Mouse (Mus musculus) hindbrain, embryonic 12.5 days (tissue): Measurements from ENCODE around the gene Pfn1. TPM values are rescaled to one million over a fixed set of nuclear protein-coding genes. Genes with fewer than 3 reads are reported as not detected.

ENCODE experiments used
- ATAC-seq: fragments of 200-750 bp; cut with Nextera tagmentation; 2 replicates; pipeline ENCODE4 v1.8.0; 2017; ENCODE audit warnings: moderate TSS enrichment; ENCODE audit not compliant: low FRiP score
- H3K27ac ChIP-seq: fragments of 300-500 bp; sonication (generic); 2 replicates; pipeline ENCODE4 v1.5.1; 2016; ENCODE audit warnings: mild to moderate bottlenecking
- H3K27me3 ChIP-seq: fragments of 300-500 bp; sonication (generic); 2 replicates; pipeline ENCODE4 v1.6.1; 2016; ENCODE audit warnings: mild to moderate bottlenecking
- H3K36me3 ChIP-seq: fragments of 300-500 bp; sonication (generic); 2 replicates; pipeline ENCODE4 v1.6.1; 2016; ENCODE audit warnings: mild to moderate bottlenecking
- H3K4me1 ChIP-seq: fragments of 300-500 bp; sonication (generic); 2 replicates; pipeline ENCODE4 v1.6.1; 2016
- H3K4me2 ChIP-seq: fragments of 300-500 bp; sonication (generic); replicated peaks from 2 replicates; pipeline ENCODE4 v1.6.1; 2016; ENCODE audit warnings: mild to moderate bottlenecking
- H3K4me3 ChIP-seq: fragments of 300-500 bp; sonication (generic); 2 replicates; pipeline ENCODE4 v1.5.1; 2016; ENCODE audit warnings: mild to moderate bottlenecking
- H3K9ac ChIP-seq: fragments of 300-500 bp; sonication (generic); 2 replicates; pipeline ENCODE4 v1.6.1; 2016; ENCODE audit warnings: mild to moderate bottlenecking, moderate library complexity
- H3K9me3 ChIP-seq: fragments of 300-500 bp; sonication (generic); replicated peaks from 2 replicates; pipeline ENCODE4 v1.6.1; 2016; ENCODE audit warnings: mild to moderate bottlenecking
- WGBS: fragments of 180-500 bp; shearing (Covaris S2); methylation state at CpG from one replicate; pipeline ENCODE4 v1.1.7; 2016; 5-methylcytosine and 5-hydroxymethylcytosine counted together
- polyA plus RNA-seq: library from polyadenylated mRNA; unstranded; fragments of >200 nt; fragmentation: Nextera tagmentation; extraction: Ambion mirVana; gene quantifications from 2 replicates; pipeline ENCODE4 v1.2.1, GENCODE M21; 2016

Gene Pfn1
- polyA plus RNA-seq: 1,190 and 1,267 TPM in 2 replicates

GRCm38 (mm10) chr11:70654198-70654922 lies at the start of gene Pfn1:
Pfn1 (minus strand) TSS chr11:70654644.
- WGBS: under 1% methylated on average over 51 of the region's 61 CpGs
- peak within 1 kb of the TSS; percentile 99 for H3K4me3 ChIP-seq
- H3K9me3 ChIP-seq: no peaks in the 10 kb centered on the region
- H3K27me3 ChIP-seq: no peaks in the 10 kb centered on the region
- H3K9ac ChIP-seq: peak within 1 kb of the TSS; percentile 92
- peak within 1 kb of the TSS; percentile 98 for H3K4me2 ChIP-seq
- peaks cover 44% of the 10 kb centered on the region for H3K4me1 ChIP-seq
- H3K27ac ChIP-seq: peak within 1 kb of the TSS; percentile 98
- H3K36me3 ChIP-seq: peaks cover 32% of the 10 kb centered on the region
- ATAC-seq: peak; percentile 51

- H3K27ac ChIP-seq: no peak overlapping the region
- no peak overlapping the region for H3K4me3 ChIP-seq
- no peaks in the 10 kb centered on the region for H3K9me3 ChIP-seq
- no peak for ATAC-seq
- H3K4me2 ChIP-seq: no peak overlapping the region; the same call in 1 of the 2 replicates
- peaks cover 40% of the 10 kb centered on the region for H3K36me3 ChIP-seq
- 84% methylated on average over 6 of the region's 6 CpGs for WGBS
- peaks cover 27% of the 10 kb centered on the region for H3K4me1 ChIP-seq
- no peaks in the 10 kb centered on the region for H3K27me3 ChIP-seq
- 0 out of 2 replicates have a peak overlapping the region, but pooled peaks have one; percentile 35 for H3K9ac ChIP-seq
These were observed 48.3 kb upstream of the Pfn1 start for GRCm38 (mm10) chr11:70702781-70703180.

- Histone ChIP-seq H3K4me2 (peak overlapping the region; percentile 74), H3K36me3 (peaks cover 34% of the 10 kb centered on the region), H3K27ac (no peak overlapping the region), H3K9me3 (no peaks in the 10 kb centered on the region), H3K9ac (peak overlapping the region; percentile 35), H3K4me3 (peak overlapping the region; percentile 91), H3K27me3 (no peaks in the 10 kb centered on the region), H3K4me1 (peaks cover 27% of the 10 kb centered on the region)
- ATAC-seq: no peak
- 80% methylated on average over 6 of the region's 6 CpGs for WGBS
These were observed 47.7 kb upstream of the Pfn1 start for GRCm38 (mm10) chr11:70701984-70702733.

GRCm38 (mm10) chr11:70701221-70701955 lies 46.9 kb upstream of the Pfn1 start:
- 13% methylated on average over 10 of the region's 10 CpGs for WGBS
- Histone ChIP-seq H3K36me3 (peaks cover 26% of the 10 kb centered on the region), H3K9ac (peak overlapping the region; percentile 91), H3K4me1 (peaks cover 27% of the 10 kb centered on the region), H3K27me3 (no peaks in the 10 kb centered on the region), H3K27ac (no peak overlapping the region), H3K4me3 (peak overlapping the region; percentile 91), H3K4me2 (peak overlapping the region; percentile 74), H3K9me3 (no peaks in the 10 kb centered on the region)
- no peak for ATAC-seq

GRCm38 (mm10) chr11:70700613-70701012 lies 46.2 kb upstream of the Pfn1 start:
- Histone ChIP-seq H3K36me3 (peaks cover 18% of the 10 kb centered on the region), H3K4me1 (peaks cover 27% of the 10 kb centered on the region), H3K9ac (peak overlapping the region; percentile 91), H3K4me2 (peak overlapping the region; percentile 74), H3K4me3 (peak overlapping the region; percentile 91), H3K27ac (peak overlapping the region; percentile 89), H3K27me3 (no peaks in the 10 kb centered on the region), H3K9me3 (no peaks in the 10 kb centered on the region)
- under 1% methylated on average over 32 of the region's 34 CpGs for WGBS
- ATAC-seq: peak; percentile 55

GRCm38 (mm10) chr11:70699722-70700556 lies 45.5 kb upstream of the Pfn1 start, which contains the start of the genes Inca1 and Kif1c:
Inca1 (minus strand) TSS chr11:70700155.
Kif1c (plus strand) TSS chr11:70700548.
- Histone ChIP-seq H3K4me3 (peak within 1 kb of the TSS; percentile 91), H3K4me2 (peak within 1 kb of the TSS; percentile 74), H3K36me3 (peaks cover 12% of the 10 kb centered on the region), H3K27ac (peak within 1 kb of the TSS; percentile 89), H3K27me3 (no peaks in the 10 kb centered on the region), H3K4me1 (peaks cover 27% of the 10 kb centered on the region), H3K9me3 (no peaks in the 10 kb centered on the region), H3K9ac (peak within 1 kb of the TSS; percentile 91)
- ATAC-seq: peak; percentile 96
- WGBS: under 1% methylated on average over 69 of the region's 69 CpGs

GRCm38 (mm10) chr11:70699051-70699450 lies 44.6 kb upstream of the Pfn1 start:
- Histone ChIP-seq H3K9ac (no peak overlapping the region), H3K4me3 (no peak overlapping the region)
- ATAC-seq: no peak

GRCm38 (mm10) chr11:70697376-70697775 lies 42.9 kb upstream of the Pfn1 start:
- WGBS: 71% methylated on average over 3 of the region's 3 CpGs
- H3K4me3 ChIP-seq: no peak overlapping the region
- no peak overlapping the region for H3K27ac ChIP-seq
- H3K27me3 ChIP-seq: no peaks in the 10 kb centered on the region
- no peak overlapping the region for H3K4me2 ChIP-seq
- peaks cover 21% of the 10 kb centered on the region for H3K4me1 ChIP-seq
- H3K9ac ChIP-seq: no peak overlapping the region
- H3K9me3 ChIP-seq: no peaks in the 10 kb centered on the region
- no peak for ATAC-seq
- no peaks in the 10 kb centered on the region for H3K36me3 ChIP-seq

More at GRCm38 (mm10) chr11:70699051-70699450, 44.6 kb upstream of the Pfn1 start:
- Histone ChIP-seq H3K4me1 (peaks cover 27% of the 10 kb centered on the region), H3K4me2 (no peak overlapping the region), H3K27me3 (no peaks in the 10 kb centered on the region), H3K36me3 (peaks cover 3% of the 10 kb centered on the region; the same call in 1 of the 2 replicates), H3K27ac (no peak overlapping the region), H3K9me3 (no peaks in the 10 kb centered on the region)
- 79% methylated on average over 2 of the region's 2 CpGs for WGBS

GRCm38 (mm10) chr11:70693504-70693903 lies 39.1 kb upstream of the Pfn1 start:
- no peak overlapping the region for H3K4me2 ChIP-seq
- 68% methylated on average over 3 of the region's 3 CpGs for WGBS
- H3K27ac ChIP-seq: no peak overlapping the region
- no peak overlapping the region for H3K4me3 ChIP-seq
- no peaks in the 10 kb centered on the region for H3K36me3 ChIP-seq
- H3K9me3 ChIP-seq: no peaks in the 10 kb centered on the region
- no peak overlapping the region for H3K9ac ChIP-seq
- H3K4me1 ChIP-seq: peaks cover 4% of the 10 kb centered on the region
- peaks cover 3% of the 10 kb centered on the region; the same call in 1 of the 2 replicates for H3K27me3 ChIP-seq
- no peak for ATAC-seq

GRCm38 (mm10) chr11:70689578-70689977 lies 35.1 kb upstream of the Pfn1 start:
- no peak for ATAC-seq
- H3K4me3 ChIP-seq: no peak overlapping the region
- no peak overlapping the region for H3K27ac ChIP-seq
- H3K9me3 ChIP-seq: no peaks in the 10 kb centered on the region
- no peak overlapping the region for H3K9ac ChIP-seq
- WGBS: 59% methylated on average over 4 of the region's 4 CpGs
- 0 out of 2 replicates have a peak, but pooled peaks cover 7% of the 10 kb centered on the region for H3K36me3 ChIP-seq
- H3K27me3 ChIP-seq: peaks cover 3% of the 10 kb centered on the region; the same call in 1 of the 2 replicates
- no peak overlapping the region for H3K4me2 ChIP-seq
- peaks cover 19% of the 10 kb centered on the region for H3K4me1 ChIP-seq

- Histone ChIP-seq H3K27ac (peak overlapping the region; percentile 83), H3K9me3 (no peaks in the 10 kb centered on the region)
- ATAC-seq: peak; percentile 19; the same call in 1 of the 2 replicates
These were observed 33.9 kb upstream of the Pfn1 start for GRCm38 (mm10) chr11:70688372-70688771.

More at GRCm38 (mm10) chr11:70688372-70688771, 33.9 kb upstream of the Pfn1 start:
- 8% methylated on average over 8 of the region's 8 CpGs for WGBS
- Histone ChIP-seq H3K36me3 (peaks cover 19% of the 10 kb centered on the region), H3K4me1 (peaks cover 19% of the 10 kb centered on the region), H3K4me3 (peak overlapping the region; percentile 91), H3K27me3 (peaks cover 3% of the 10 kb centered on the region; the same call in 1 of the 2 replicates), H3K4me2 (peak overlapping the region; percentile 79), H3K9ac (peak overlapping the region; percentile 87)
